Comparison of ENCODE assay signal across 8 mouse cellular contexts in genomic region chr7:79345902-79346301, GRCm38 (mm10). TPM values are rescaled to one million over a fixed set of nuclear protein-coding genes. Genes with fewer than 3 reads are reported as not detected.
DNase-seq lines count a peak whose midpoint lies in the region; ATAC-seq lines count a peak whose summit lies in the region.

No protein-coding gene starts in this region.

- H3K27me3 ChIP-seq in kidney, embryonic 15.5 days: no peaks in the 10 kb centered on the region

- WGBS in kidney, embryonic 15.5 days: 56% methylated on average over 4 of the region's 4 CpGs

- H3K4me1 ChIP-seq in kidney, embryonic 15.5 days: no peaks in the 10 kb centered on the region

- no peaks in the 10 kb centered on the region for H3K9me3 ChIP-seq in kidney, embryonic 15.5 days (replicated peaks)

- no peak overlapping the region for H3K4me3 ChIP-seq in kidney, embryonic 15.5 days (replicated peaks)

- DNase-seq in kidney, adult 11 months: peak; percentile 28
- peak; percentile 55 for DNase-seq in CD4-positive helper T cell, adult 2 months (ENCODE audit: low read depth, low spot score)
- DNase-seq in R1 (ENCODE audit: low read depth, low spot score): peak; percentile 80
- DNase-seq in kidney, postnatal 4 days: peak; percentile 83 to 85
- no peak for DNase-seq in frontal cortex, postnatal 14 days (ENCODE audit: low spot score in 2 of 2)

- H3K27ac ChIP-seq in kidney, embryonic 15.5 days: no peak overlapping the region

- no peak overlapping the region for H3K4me2 ChIP-seq in kidney, embryonic 15.5 days

- no peak overlapping the region for H3K9ac ChIP-seq in kidney, embryonic 15.5 days

- ATAC-seq in kidney, embryonic 15.5 days (replicated peaks; ENCODE audit: low FRiP score): no peak
- peak; percentile 20; the same call in 1 of the 2 replicates for ATAC-seq in common myeloid progenitor, adult 5-6 weeks (replicated peaks; ENCODE audit: low read depth, poor library complexity, severe bottlenecking)
- peak; percentile 44 for ATAC-seq in neutrophil, adult 5-6 weeks (ENCODE audit: extremely low read depth, insufficient number of reproducible peaks, low FRiP score, poor library complexity, severe bottlenecking)

- H3K36me3 ChIP-seq in kidney, embryonic 15.5 days: peaks cover 45% of the 10 kb centered on the region

RNA-seq across cellular contexts. Expression of gene Rlbp1, which starts 40.9 kb away (rescaled TPM):
- polyA plus RNA-seq in kidney, embryonic 15.5 days (2015; fragmentation: Nextera tagmentation; extraction: Ambion mirVana): 0.14 and 0.39 TPM in 2 replicates
- not detected in 2 replicates for total RNA-seq in common myeloid progenitor, adult 5-6 weeks (2017)
- total RNA-seq in neutrophil, adult 5-6 weeks (2017): not detected in 2 replicates

RNA-seq across cellular contexts. Expression of gene Fanci, which starts 45.8 kb away (rescaled TPM):
- 12.0 and 12.6 TPM in 2 replicates for polyA plus RNA-seq in kidney, embryonic 15.5 days (2015; fragmentation: Nextera tagmentation; extraction: Ambion mirVana)
- total RNA-seq in common myeloid progenitor, adult 5-6 weeks (2017): 26.2 and 30.1 TPM in 2 replicates
- 3.4 and 3.9 TPM in 2 replicates for total RNA-seq in neutrophil, adult 5-6 weeks (2017)

Comparison
In these comparisons a context has a peak if more than half of its experiments do, and no peak if none do; other contexts are left out.
1. DNase-seq: peak in kidney, adult 11 months (single experiment), CD4-positive helper T cell, adult 2 months (single experiment), R1 (single experiment) and kidney, postnatal 4 days (2 of 2); none in frontal cortex, postnatal 14 days (0 of 2).